Mouse (Mus musculus) MEL (cell line): Measurements from ENCODE around the gene Fbxl19.

Source experiments
- BHLHE40 ChIP-seq: IDR thresholded peaks from 2 replicates; pipeline ENCODE4 v1.6.1; 2012; ENCODE audit warnings: low read depth, mild to moderate bottlenecking, inconsistent platforms, low read length, improper control_type of control experiment, borderline replicate concordance
- CTCF ChIP-seq, 3 experiments: IDR thresholded peaks in 2 of 3; conservative IDR thresholded peaks in 1 of 3; 2 replicates each; pipeline ENCODE4 v1.5.1; 2011 to 2012; ENCODE audit warnings: low read length in 3 of 3, low read depth in 2 of 3, mild to moderate bottlenecking in 2 of 3, improper control_type of control experiment in 1 of 3, inconsistent platforms in 1 of 3, mixed read lengths in 1 of 3, moderate library complexity in 1 of 3; ENCODE audit not compliant: control insufficient read depth in 1 of 3, insufficient read depth in 1 of 3, poor library complexity in 1 of 3, severe bottlenecking in 1 of 3
- E2F4 ChIP-seq: IDR thresholded peaks from 2 replicates; pipeline ENCODE4 v1.6.1; 2011; ENCODE audit warnings: low read depth, low read length, improper control_type of control experiment, borderline replicate concordance
- EP300 ChIP-seq, 2 experiments: IDR thresholded peaks; 2 replicates each; pipeline ENCODE4 v1.6.1; 2011; ENCODE audit warnings: improper control_type of control experiment in 2 of 2, low read length in 2 of 2, low read depth in 1 of 2, mild to moderate bottlenecking in 1 of 2
- MAFK ChIP-seq: IDR thresholded peaks from 2 replicates; pipeline ENCODE4 v1.6.1; 2011; ENCODE audit warnings: low read depth, mild to moderate bottlenecking, low read length, improper control_type of control experiment, borderline replicate concordance
- MXI1 ChIP-seq: IDR thresholded peaks from 2 replicates; pipeline ENCODE4 v1.6.1; 2011; ENCODE audit warnings: mild to moderate bottlenecking, low read depth, low read length, improper control_type of control experiment
- NRF1 ChIP-seq: IDR thresholded peaks from 2 replicates; pipeline ENCODE4 v1.6.1; 2014; ENCODE audit warnings: low read depth, mild to moderate bottlenecking, inconsistent platforms, low read length, improper control_type of control experiment, moderate library complexity; ENCODE audit not compliant: poor library complexity, insufficient read depth, severe bottlenecking
- POLR2A ChIP-seq, 2 experiments: IDR thresholded peaks; 2 replicates each; pipeline ENCODE4 v1.6.1; 2011 to 2012; ENCODE audit warnings: low read length in 2 of 2, mild to moderate bottlenecking in 2 of 2, control low read depth in 1 of 2, improper control_type of control experiment in 1 of 2, low read depth in 1 of 2, moderate library complexity in 1 of 2; ENCODE audit not compliant: control insufficient read depth in 1 of 2, insufficient read depth in 1 of 2, poor library complexity in 1 of 2
- TAL1 ChIP-seq: IDR thresholded peaks from 2 replicates; pipeline ENCODE4 v1.6.1; 2012; ENCODE audit warnings: mild to moderate bottlenecking, inconsistent platforms, low read length, moderate library complexity, mixed read lengths
- TBP ChIP-seq: IDR thresholded peaks from 2 replicates; pipeline ENCODE4 v1.8.0; 2011; ENCODE audit warnings: low read depth, low read length, improper control_type of control experiment
- TCF12 ChIP-seq: IDR thresholded peaks from 2 replicates; pipeline ENCODE4 v1.6.1; 2014; ENCODE audit warnings: low read depth, mild to moderate bottlenecking, inconsistent platforms, low read length, improper control_type of control experiment, moderate library complexity

DNA sequence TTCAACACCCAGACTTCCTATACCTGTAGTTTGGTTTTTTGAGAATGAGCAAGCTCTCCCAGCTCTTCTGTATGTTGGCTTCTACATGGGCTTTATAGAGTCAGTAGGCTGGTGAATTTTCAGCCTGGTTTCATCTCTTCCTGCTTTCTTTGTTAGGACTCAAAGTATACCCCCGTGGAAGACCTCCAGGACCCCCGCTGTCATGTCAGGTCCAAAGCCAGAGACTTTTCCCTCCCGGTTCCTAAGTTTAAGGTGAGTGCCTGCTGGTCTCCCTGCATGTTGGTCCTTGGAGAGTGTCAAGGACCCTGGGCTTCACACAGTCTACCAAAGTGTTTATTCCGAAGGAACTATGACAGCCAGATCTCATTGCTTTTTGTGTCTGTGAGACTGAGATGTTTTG, 34.0 kb downstream of the Fbxl19 start:
- TF ChIP-seq POLR2A (IDR thresholded peaks at IDR 0.05; ENCODE audit: control insufficient read depth in 1 of 2, insufficient read depth in 1 of 2, low read depth in 1 of 2, low read length in 2 of 2, poor library complexity in 1 of 2) (no peak), BHLHE40 (no peak), EP300 (IDR thresholded peaks at IDR 0.05; ENCODE audit: low read depth in 1 of 2, low read length in 2 of 2) (no peak), MAFK (no peak), CTCF (IDR thresholded peaks at IDR 0.05 in 2 of 3, conservative IDR thresholded peaks at IDR 0.05 in 1 of 3; ENCODE audit: control insufficient read depth in 1 of 3, insufficient read depth in 1 of 3, low read depth in 2 of 3, low read length in 3 of 3, poor library complexity in 1 of 3, severe bottlenecking in 1 of 3) (no peak), NRF1 (no peak), TAL1 (no peak), TBP (no peak), MXI1 (no peak), E2F4 (no peak), TCF12 (no peak)
